Mouse (Mus musculus): ENCODE data around the gene Msantd2. TPM values are rescaled to one million over a fixed set of nuclear protein-coding genes. Genes with fewer than 3 reads are reported as not detected.

Msantd2 gene
- polyA plus RNA-seq (2012; rRNA removed): 91.0 and 94.0 TPM in 2 replicates

DNA sequence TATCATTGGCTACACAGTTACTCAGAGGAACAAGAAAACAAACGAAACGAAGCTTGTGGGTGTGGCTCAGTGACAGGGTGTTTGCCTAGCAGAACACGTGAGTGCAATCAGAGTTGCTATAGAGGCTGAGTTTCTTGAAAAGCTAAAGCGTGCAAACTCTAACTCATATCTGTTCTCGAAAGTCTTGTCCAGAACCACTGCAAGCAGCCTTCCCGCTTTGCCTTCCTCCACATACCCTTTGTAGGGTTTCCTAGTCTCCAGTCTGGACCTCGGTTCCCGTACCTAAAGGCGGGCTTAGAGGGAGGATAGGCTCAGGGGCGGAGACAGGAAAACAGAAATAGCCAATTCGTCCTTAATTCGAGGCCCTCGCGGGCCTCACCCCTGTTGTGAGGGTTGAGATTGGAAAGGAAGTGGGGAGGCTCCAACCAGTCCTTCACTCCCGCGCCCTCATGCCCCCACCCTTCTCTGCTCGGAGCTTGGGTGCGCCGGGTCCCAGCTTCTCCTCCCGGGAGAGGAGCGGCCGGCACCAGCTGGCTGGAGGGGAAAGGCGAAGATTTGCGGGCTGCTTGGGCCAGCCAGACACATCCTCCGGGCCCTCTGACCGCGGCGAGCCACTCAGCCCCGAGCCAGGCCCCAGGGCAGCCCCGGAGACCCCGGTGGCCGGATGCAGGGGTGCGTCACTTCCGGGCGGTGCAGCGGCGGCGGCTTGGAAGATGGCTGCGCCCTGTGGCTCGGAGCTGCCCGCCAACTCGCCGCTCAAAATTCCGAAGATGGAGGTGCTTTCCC lies at the start of gene Msantd2:
Gene Msantd2, plus strand, starts transcription at position 709 of the 786 bp plus-strand sequence.

GRCm38 (mm10) chr9:37527396-37528224 lies 38.5 kb downstream of the Msantd2 start, which contains the start of gene Esam:
Gene Esam, plus strand, starts transcription at chr9:37528078.

DNA sequence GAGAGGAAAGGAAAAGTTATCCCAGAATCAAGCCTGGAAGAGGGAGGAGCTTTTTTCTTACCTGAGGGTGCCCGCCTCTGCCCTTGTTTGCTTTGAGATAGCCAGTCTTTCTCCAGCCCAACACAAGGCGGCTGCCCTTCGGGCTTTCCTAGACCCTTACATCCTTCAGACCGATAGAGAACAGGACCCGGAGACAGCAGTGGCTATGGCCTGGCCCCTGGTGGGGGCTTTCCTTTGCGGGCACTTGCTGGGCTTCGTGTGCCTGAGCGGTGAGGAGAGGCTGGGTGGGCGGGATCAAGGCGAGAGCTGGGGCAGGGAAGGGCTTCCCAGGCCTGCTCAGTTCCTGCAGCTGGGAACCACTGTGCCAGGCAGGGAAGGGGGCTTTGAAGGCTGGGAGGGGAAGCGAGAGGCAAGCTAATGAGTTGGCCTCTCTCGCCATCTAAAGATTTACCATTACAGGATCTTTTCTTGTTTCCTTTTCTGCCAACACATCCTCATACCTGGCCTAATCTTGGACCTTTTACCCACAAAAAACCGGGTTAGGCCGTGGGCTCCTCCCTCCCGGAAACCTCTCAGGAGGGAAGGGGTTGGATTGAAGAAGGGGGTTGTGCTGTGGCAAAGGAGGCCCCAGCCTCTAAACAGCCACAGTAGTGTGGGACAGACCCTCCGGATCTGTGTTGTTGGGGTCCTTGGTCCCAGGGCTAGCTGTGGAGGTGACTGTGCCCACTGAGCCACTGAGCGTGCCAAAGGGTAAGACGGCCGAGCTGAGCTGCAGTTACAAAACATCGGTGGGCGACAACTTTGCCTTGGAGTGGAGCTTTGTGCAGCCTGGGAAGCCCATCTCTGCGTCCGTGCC lies 50.3 kb downstream of the Msantd2 start, which contains the start of gene Vsig2:
Gene Vsig2, plus strand, starts transcription at position 86 of the 856 bp plus-strand sequence.

GRCm38 (mm10) chr9:37552536-37553293 lies 63.6 kb downstream of the Msantd2 start, which contains the start of gene Nrgn:
Gene Nrgn, minus strand, starts transcription at chr9:37552904.

DNA sequence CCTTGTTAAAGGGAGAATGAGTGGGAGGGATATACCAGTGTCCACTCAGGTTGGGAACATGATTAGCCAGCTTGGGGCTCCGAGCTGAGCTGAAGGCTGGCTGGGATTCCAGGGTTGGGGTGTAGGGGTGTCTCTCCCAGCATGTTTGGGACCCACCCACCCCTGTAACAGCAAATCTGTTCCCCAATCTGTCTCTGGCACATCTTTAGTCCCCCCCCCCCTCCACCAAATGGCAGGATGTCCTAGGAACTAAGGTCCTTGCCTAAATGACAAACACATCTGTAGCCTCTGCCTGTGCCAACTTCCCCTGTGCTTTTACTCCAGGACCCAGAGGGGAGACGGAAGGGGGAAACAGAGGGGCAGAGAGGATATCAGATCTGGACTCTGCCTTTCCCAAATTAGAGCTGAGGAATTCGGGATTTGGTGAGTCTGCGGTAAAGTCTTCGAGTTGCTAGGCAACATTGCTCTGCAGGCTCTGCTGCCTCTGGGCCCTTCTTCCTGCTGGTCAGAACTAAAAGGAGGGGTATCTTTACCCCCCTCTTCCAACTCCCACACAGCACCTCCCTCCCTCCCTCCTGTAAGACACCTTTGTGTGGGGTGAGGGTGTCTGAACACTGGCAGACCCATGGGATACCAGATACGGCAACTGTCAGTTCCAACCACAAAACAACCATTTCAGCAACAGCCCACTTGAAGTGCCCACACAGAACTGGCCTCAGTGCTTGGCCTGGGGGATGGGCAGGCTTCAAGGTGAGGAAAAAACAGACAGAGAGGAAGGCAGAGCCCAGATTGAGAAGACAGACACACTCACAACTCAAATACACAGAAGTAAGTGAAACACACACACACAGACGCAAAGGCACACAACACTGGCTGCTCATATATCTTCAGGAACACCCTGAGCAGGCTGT lies 66.0 kb downstream of the Msantd2 start, which contains the start of gene Siae:
Gene Siae, plus strand, starts transcription at position 861 of the 911 bp plus-strand sequence.

Other genes with a start within 250 kb of the Msantd2 start
- 1.2 and 2.1 TPM in 2 replicates for gene Slc37a2, start 233.6 kb upstream of the Msantd2 start, polyA plus RNA-seq (2012; rRNA removed)
- gene Ccdc15, start 140.9 kb upstream of the Msantd2 start, polyA plus RNA-seq (2012; rRNA removed): 3.3 and 4.1 TPM in 2 replicates
- 0.04 and 0.07 TPM in 2 replicates for gene Hepacam, start 122.0 kb upstream of the Msantd2 start, polyA plus RNA-seq (2012; rRNA removed)
- gene Robo4, start 87.4 kb upstream of the Msantd2 start, polyA plus RNA-seq (2012; rRNA removed): 4.5 and 5.6 TPM in 2 replicates
- gene Robo3, start 56.1 kb upstream of the Msantd2 start, polyA plus RNA-seq (2012; rRNA removed): 97.5 and 99.1 TPM in 2 replicates
- 22.3 and 22.6 TPM in 2 replicates for gene Esam, start 38.8 kb downstream of the Msantd2 start, polyA plus RNA-seq (2012; rRNA removed)
- gene Vsig2, start 49.9 kb downstream of the Msantd2 start, polyA plus RNA-seq (2012; rRNA removed): 3.1 and 4.1 TPM in 2 replicates
- 3.6 and 4.1 TPM in 2 replicates for gene Nrgn, start 63.6 kb downstream of the Msantd2 start, polyA plus RNA-seq (2012; rRNA removed)
- gene Siae, start 66.4 kb downstream of the Msantd2 start, polyA plus RNA-seq (2012; rRNA removed): 5.0 and 6.0 TPM in 2 replicates
- 9.5 and 32.0 TPM in 2 replicates for gene Spa17, start 124.4 kb downstream of the Msantd2 start, polyA plus RNA-seq (2012; rRNA removed)
- gene Tbrg1, start 168.0 kb downstream of the Msantd2 start, polyA plus RNA-seq (2012; rRNA removed): 61.0 and 73.8 TPM in 2 replicates
- 0.11 and 0.31 TPM in 2 replicates for gene Panx3, start 179.9 kb downstream of the Msantd2 start, polyA plus RNA-seq (2012; rRNA removed)
- gene Olfr160, start 226.9 kb downstream of the Msantd2 start, polyA plus RNA-seq (2012; rRNA removed): not detected in 2 replicates